Mouse (Mus musculus): Measurements from ENCODE around the gene Cxcl14. TPM values are rescaled to one million over a fixed set of nuclear protein-coding genes. Genes with fewer than 3 reads are reported as not detected.
A peak's percentile ranks its signal among the peaks of the same experiment; 100 is the strongest.

The Cxcl14 gene
- polyA plus RNA-seq, 1 experiment from 2014 or later, result 0.39 TPM

DNA sequence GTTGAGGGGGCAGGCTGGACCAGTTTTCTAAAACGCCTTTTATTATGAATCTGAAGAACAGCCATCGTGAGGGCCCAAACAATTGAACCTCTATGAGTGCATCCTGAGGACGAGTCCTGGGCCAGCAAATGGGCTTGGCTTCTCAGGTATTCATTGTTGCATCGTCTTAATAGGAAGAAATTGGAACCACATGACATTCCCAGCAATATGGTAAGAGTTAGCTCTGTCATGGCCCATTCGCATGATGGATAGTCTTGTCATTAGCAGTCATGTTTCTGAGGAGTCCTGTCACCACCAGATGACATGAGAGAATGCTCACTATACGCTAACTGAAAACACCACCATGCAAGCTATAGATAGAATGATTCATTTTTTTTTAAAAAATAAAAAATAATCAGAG lies 32.8 kb upstream of the Cxcl14 start:
- Histone ChIP-seq H3K27me3 (peaks cover 8% of the 10 kb centered on the region), H3K4me2 (no peak overlapping the region), H3K36me3 (no peaks in the 10 kb centered on the region), H3K4me1 (replicated peaks) (no peaks in the 10 kb centered on the region), H3K9me3 (replicated peaks) (no peaks in the 10 kb centered on the region), H3K27ac (no peak overlapping the region), H3K9ac (no peak overlapping the region), H3K4me3 (replicated peaks) (no peak overlapping the region)
- no peak for ATAC-seq (ENCODE audit: low read depth)
- DNase-seq, result no peak
- WGBS (ENCODE audit: insufficient replicate concordance), result 58% methylated on average over 6 of the region's 6 CpGs

DNA sequence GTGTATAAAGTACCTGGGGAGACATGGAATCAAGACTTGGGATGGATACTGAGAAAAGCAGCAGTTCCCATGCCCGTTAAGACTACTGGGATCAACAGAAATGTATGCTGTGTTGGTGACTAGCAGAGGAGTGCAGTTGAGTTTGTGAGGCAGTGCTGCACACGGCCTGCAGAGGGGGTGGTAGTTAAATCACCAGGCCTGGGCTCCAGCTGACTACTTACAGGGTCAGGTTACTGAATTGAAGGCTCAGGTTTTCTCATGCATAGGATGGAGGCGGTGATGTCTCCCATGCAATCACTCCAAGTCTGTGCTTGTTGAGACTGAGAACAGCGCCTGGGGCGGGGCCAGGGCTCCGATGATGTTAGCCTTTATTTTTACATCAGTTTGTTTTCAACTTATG lies 31.4 kb upstream of the Cxcl14 start:
- no peak for ATAC-seq (ENCODE audit: low read depth)
- Histone ChIP-seq H3K9ac (no peak overlapping the region), H3K27me3 (peaks cover 8% of the 10 kb centered on the region), H3K4me3 (replicated peaks) (no peak overlapping the region), H3K27ac (no peak overlapping the region), H3K4me2 (no peak overlapping the region), H3K36me3 (no peaks in the 10 kb centered on the region), H3K9me3 (replicated peaks) (no peaks in the 10 kb centered on the region), H3K4me1 (replicated peaks) (no peaks in the 10 kb centered on the region)
- 19% methylated on average over 6 of the region's 6 CpGs for WGBS (ENCODE audit: insufficient replicate concordance)
- no peak for DNase-seq

GRCm38 (mm10) chr13:56321635-56322034 lies 25.3 kb upstream of the Cxcl14 start:
- Histone ChIP-seq H3K9ac (no peak overlapping the region), H3K4me2 (no peak overlapping the region), H3K36me3 (no peaks in the 10 kb centered on the region), H3K27ac (no peak overlapping the region), H3K27me3 (no peaks in the 10 kb centered on the region), H3K4me1 (replicated peaks) (no peaks in the 10 kb centered on the region), H3K9me3 (replicated peaks) (no peaks in the 10 kb centered on the region), H3K4me3 (replicated peaks) (no peak overlapping the region)
- DNase-seq (no peak), ATAC-seq (ENCODE audit: low read depth) (no peak)
- WGBS (ENCODE audit: insufficient replicate concordance), result 63% methylated on average over 7 of the region's 7 CpGs

- Histone ChIP-seq H3K36me3 (no peaks in the 10 kb centered on the region), H3K4me1 (replicated peaks) (no peaks in the 10 kb centered on the region), H3K9ac (no peak overlapping the region), H3K9me3 (replicated peaks) (no peaks in the 10 kb centered on the region), H3K27me3 (no peaks in the 10 kb centered on the region), H3K4me2 (no peak overlapping the region), H3K4me3 (replicated peaks) (no peak overlapping the region), H3K27ac (no peak overlapping the region)
- WGBS (ENCODE audit: insufficient replicate concordance), result 56% methylated on average over 4 of the region's 4 CpGs
- DNase-seq (no peak), ATAC-seq (ENCODE audit: low read depth) (no peak)
These were observed 20.6 kb upstream of the Cxcl14 start for GRCm38 (mm10) chr13:56316930-56317329.

DNA sequence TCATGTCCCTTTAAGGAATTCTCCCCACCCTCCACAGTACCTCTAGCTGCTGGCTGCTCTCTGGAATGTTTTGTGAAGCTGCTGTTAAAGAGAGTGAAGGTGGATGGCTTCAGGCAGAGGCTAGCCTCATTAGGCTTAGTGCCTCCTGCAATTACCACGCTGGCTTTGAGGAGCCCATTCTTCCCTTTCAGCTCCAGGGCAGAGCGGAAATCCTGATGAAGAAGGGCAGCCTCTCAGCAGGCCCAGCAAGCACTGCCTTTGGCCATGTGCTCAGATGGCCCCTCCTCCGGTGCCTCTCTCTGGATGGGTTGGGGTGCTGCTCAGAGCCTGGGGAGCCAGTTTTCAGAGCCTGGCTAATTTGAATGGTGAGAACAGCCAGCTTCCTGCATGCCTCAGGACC lies 18.9 kb upstream of the Cxcl14 start:
- no peak overlapping the region for H3K9ac ChIP-seq
- H3K9me3 ChIP-seq (replicated peaks), result no peaks in the 10 kb centered on the region; the same call in 1 of the 2 replicates
- H3K4me2 ChIP-seq, result no peak overlapping the region
- H3K36me3 ChIP-seq, result no peaks in the 10 kb centered on the region
- no peak for ATAC-seq (ENCODE audit: low read depth)
- H3K27me3 ChIP-seq, result no peaks in the 10 kb centered on the region
- DNase-seq, result no peak
- H3K4me1 ChIP-seq (replicated peaks), result no peaks in the 10 kb centered on the region
- H3K27ac ChIP-seq, result no peak overlapping the region
- H3K4me3 ChIP-seq (replicated peaks), result no peak overlapping the region
- 31% methylated on average over 3 of the region's 3 CpGs for WGBS (ENCODE audit: insufficient replicate concordance)

DNA sequence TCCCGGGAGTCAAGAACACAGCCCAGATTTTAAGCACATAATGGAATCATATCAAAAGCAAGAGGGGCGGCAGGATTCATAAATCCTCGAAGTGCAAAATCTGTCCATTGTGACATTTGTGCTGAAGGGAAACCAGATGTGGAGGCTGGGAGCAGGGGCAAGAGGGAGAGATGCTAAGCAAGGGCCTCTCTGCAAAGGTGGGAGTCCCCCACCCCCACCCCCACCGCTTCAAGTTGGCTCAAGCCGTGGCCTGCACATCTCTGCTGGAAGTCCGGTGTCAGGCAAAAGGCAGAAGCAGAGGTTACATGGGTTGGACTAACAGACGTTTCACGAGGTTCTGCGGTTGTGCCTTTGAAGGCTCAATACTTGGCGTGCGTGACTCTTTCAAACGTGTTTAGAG lies 8.7 kb upstream of the Cxcl14 start:
- 64% methylated on average over 12 of the region's 12 CpGs for WGBS (ENCODE audit: insufficient replicate concordance)
- Histone ChIP-seq H3K36me3 (no peaks in the 10 kb centered on the region), H3K4me2 (no peak overlapping the region), H3K9me3 (replicated peaks) (no peaks in the 10 kb centered on the region), H3K27ac (no peak overlapping the region), H3K27me3 (no peaks in the 10 kb centered on the region; the same call in none of the 2 replicates), H3K9ac (no peak overlapping the region), H3K4me3 (replicated peaks) (no peak overlapping the region), H3K4me1 (replicated peaks) (no peaks in the 10 kb centered on the region)
- DNase-seq (no peak), ATAC-seq (ENCODE audit: low read depth) (no peak)

GRCm38 (mm10) chr13:56304453-56304852 lies 8.1 kb upstream of the Cxcl14 start:
- 38% methylated on average over 4 of the region's 4 CpGs for WGBS (ENCODE audit: insufficient replicate concordance)
- H3K9ac ChIP-seq, result no peak overlapping the region
- no peak for DNase-seq

DNA sequence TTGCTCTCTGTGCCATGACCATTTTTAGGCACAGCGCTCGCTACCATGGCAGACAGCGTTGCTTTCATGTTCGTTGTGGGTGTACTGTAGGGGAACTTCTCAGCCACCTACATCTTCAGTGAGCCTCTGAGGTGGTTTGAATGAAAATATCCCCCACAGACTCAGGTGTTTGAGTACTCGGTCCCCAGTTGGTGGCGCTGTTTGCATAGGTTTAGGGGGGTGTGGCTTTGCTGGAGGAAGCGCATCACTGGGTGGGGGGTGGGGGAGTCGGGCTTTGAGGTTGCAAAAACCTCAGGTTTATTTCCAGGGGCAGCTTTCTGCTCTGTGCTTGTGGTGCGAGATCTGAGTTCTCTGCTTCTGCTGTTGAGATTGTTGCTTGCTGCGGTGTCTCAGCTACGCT lies 3.0 kb upstream of the Cxcl14 start:
- 82% methylated on average over 11 of the region's 11 CpGs for WGBS (ENCODE audit: insufficient replicate concordance)
- H3K9ac ChIP-seq, result no peak overlapping the region
- H3K27me3 ChIP-seq, result peaks cover 38% of the 10 kb centered on the region
- H3K9me3 ChIP-seq (replicated peaks), result no peaks in the 10 kb centered on the region
- no peak for DNase-seq
- H3K4me2 ChIP-seq, result no peak overlapping the region
- H3K27ac ChIP-seq, result no peak overlapping the region
- H3K36me3 ChIP-seq, result no peaks in the 10 kb centered on the region
- no peak for ATAC-seq (ENCODE audit: low read depth)
- no peak overlapping the region for H3K4me3 ChIP-seq (replicated peaks)
- no peaks in the 10 kb centered on the region for H3K4me1 ChIP-seq (replicated peaks)

More at GRCm38 (mm10) chr13:56304453-56304852, 8.1 kb upstream of the Cxcl14 start:
- Histone ChIP-seq H3K9me3 (replicated peaks) (no peaks in the 10 kb centered on the region), H3K4me3 (replicated peaks) (no peak overlapping the region), H3K27ac (no peak overlapping the region), H3K36me3 (no peaks in the 10 kb centered on the region), H3K27me3 (no peaks in the 10 kb centered on the region; the same call in none of the 2 replicates), H3K4me2 (no peak overlapping the region), H3K4me1 (replicated peaks) (no peaks in the 10 kb centered on the region)
- no peak for ATAC-seq (ENCODE audit: low read depth)

DNA sequence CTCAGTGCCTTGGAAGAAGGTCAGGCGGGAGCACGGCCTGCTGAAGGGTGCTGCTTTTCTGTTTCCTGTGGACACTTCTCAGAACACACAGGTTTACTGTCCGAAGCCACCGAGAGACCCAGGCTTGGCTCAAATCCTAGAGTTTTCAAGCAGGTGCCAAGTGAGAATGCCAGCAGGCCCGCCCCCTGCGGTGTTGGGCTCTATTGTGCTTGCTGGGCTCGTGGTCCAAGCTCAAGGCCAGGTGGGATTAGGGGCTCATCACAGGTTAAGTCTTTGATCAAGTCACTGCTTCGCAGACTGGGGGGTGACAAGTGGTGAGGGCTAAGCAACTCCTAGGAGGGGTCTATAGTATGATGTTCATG lies 289 bp upstream of the Cxcl14 start:
- no peak overlapping the region for H3K27ac ChIP-seq
- peak overlapping the region; percentile 38; the same call in 1 of the 2 replicates for H3K4me2 ChIP-seq

GRCm38 (mm10) chr13:56295586-56295942 lies 787 bp downstream of the Cxcl14 start:
- no peaks in the 10 kb centered on the region for H3K9me3 ChIP-seq (replicated peaks)
- no peaks in the 10 kb centered on the region for H3K36me3 ChIP-seq
- H3K27me3 ChIP-seq, result peaks cover 74% of the 10 kb centered on the region
- H3K4me2 ChIP-seq, result peak overlapping the region; percentile 38
- no peak for DNase-seq
- 0 out of 2 replicates have a peak overlapping the region, but pooled peaks have one; percentile 29 for H3K4me3 ChIP-seq (replicated peaks)
- no peaks in the 10 kb centered on the region for H3K4me1 ChIP-seq (replicated peaks)
- H3K27ac ChIP-seq, result no peak overlapping the region
- no peak for ATAC-seq (ENCODE audit: low read depth)
- 6% methylated on average over 13 of the region's 13 CpGs for WGBS (ENCODE audit: insufficient replicate concordance)
- no peak overlapping the region for H3K9ac ChIP-seq

More for the DNA sequence above, 289 bp upstream of the Cxcl14 start:
- no peaks in the 10 kb centered on the region for H3K36me3 ChIP-seq
- H3K9me3 ChIP-seq (replicated peaks), result no peaks in the 10 kb centered on the region
- 4% methylated on average over 8 of the region's 8 CpGs for WGBS (ENCODE audit: insufficient replicate concordance)
- 0 out of 2 replicates have a peak overlapping the region, but pooled peaks have one; percentile 29 for H3K4me3 ChIP-seq (replicated peaks)
- no peak overlapping the region for H3K9ac ChIP-seq
- DNase-seq (no peak), ATAC-seq (ENCODE audit: low read depth) (no peak)
- peaks cover 63% of the 10 kb centered on the region for H3K27me3 ChIP-seq
- no peaks in the 10 kb centered on the region for H3K4me1 ChIP-seq (replicated peaks)

DNA sequence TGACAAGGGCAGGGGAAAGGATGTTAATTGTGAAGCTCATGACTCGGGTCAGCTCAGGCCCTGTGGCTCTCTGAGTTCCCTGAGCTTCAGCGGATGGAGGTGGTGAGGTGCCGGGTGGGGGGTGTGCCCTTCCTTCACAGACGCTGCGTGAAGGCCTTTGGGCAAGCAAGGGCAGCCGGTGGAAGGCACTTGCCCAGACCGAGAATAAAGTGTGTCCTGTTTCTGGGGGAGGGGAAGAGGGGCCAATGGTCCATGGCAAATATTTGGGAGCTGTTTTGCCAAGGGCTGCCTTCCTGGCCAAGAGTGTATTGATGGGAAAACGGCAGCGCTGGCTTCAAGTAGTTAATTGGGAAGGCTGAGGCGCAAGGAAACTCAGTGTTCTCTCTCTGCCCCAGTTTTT lies 1.4 kb downstream of the Cxcl14 start:
- H3K4me3 ChIP-seq (replicated peaks), result no peak overlapping the region
- no peak overlapping the region for H3K27ac ChIP-seq
- DNase-seq, result no peak
- WGBS (ENCODE audit: insufficient replicate concordance), result 8% methylated on average over 10 of the region's 10 CpGs
- H3K9me3 ChIP-seq (replicated peaks), result no peaks in the 10 kb centered on the region
- H3K4me2 ChIP-seq, result no peak overlapping the region
- no peak overlapping the region for H3K9ac ChIP-seq
- peaks cover 78% of the 10 kb centered on the region for H3K27me3 ChIP-seq
- ATAC-seq (ENCODE audit: low read depth), result no peak
- H3K36me3 ChIP-seq, result no peaks in the 10 kb centered on the region
- H3K4me1 ChIP-seq (replicated peaks), result no peaks in the 10 kb centered on the region

- no peak for ATAC-seq (ENCODE audit: low read depth)
- H3K36me3 ChIP-seq, result no peaks in the 10 kb centered on the region
- H3K4me2 ChIP-seq, result no peak overlapping the region
- H3K27me3 ChIP-seq, result peaks cover 55% of the 10 kb centered on the region
- H3K9ac ChIP-seq, result no peak overlapping the region
- WGBS (ENCODE audit: insufficient replicate concordance), result 59% methylated on average over 6 of the region's 6 CpGs
- no peak overlapping the region for H3K4me3 ChIP-seq (replicated peaks)
- H3K4me1 ChIP-seq (replicated peaks), result no peaks in the 10 kb centered on the region
- H3K9me3 ChIP-seq (replicated peaks), result no peaks in the 10 kb centered on the region
- no peak for DNase-seq
- H3K27ac ChIP-seq, result no peak overlapping the region
These were observed 6.4 kb downstream of the Cxcl14 start for GRCm38 (mm10) chr13:56289998-56290397.
